Mouse (Mus musculus) embryo, embryonic 10.5 days (tissue): Measurements from ENCODE around the gene Mrps18b.

ENCODE experiments used
- DNase-seq: peaks from one replicate; pipeline ENCODE4 v3.0.0-alpha.2; 2015; ENCODE audit warnings: low spot score

The Mrps18b gene

DNA sequence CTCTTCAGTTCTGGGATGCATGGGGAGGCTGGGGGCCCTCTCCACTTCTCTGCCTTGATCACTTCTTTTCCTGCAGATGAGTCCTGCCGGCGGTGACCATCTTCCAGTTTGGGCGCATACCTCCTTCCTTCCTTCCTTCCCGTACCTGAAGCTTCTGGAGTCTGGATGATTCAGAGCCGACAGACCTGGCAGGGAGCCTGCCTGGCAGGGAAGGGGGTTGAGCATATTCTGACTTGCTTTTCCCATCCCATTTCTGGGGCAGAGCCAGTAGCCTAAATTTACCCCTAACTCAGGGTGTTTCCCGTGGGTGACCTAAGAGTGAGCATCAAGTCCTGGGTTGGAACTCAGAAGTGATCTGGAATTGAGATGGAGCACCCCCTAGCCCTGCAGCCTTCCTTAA is 41.5 kb downstream of the Mrps18b start:
- DNase-seq: no peak

GRCm38 (mm10) chr17:35873774-35874519 is 42.2 kb downstream of the Mrps18b start:
- DNase-seq: peak; percentile 87

- DNase-seq: peak; percentile 33
Measured at GRCm38 (mm10) chr17:35870884-35871696, 45.1 kb downstream of the Mrps18b start.

DNA sequence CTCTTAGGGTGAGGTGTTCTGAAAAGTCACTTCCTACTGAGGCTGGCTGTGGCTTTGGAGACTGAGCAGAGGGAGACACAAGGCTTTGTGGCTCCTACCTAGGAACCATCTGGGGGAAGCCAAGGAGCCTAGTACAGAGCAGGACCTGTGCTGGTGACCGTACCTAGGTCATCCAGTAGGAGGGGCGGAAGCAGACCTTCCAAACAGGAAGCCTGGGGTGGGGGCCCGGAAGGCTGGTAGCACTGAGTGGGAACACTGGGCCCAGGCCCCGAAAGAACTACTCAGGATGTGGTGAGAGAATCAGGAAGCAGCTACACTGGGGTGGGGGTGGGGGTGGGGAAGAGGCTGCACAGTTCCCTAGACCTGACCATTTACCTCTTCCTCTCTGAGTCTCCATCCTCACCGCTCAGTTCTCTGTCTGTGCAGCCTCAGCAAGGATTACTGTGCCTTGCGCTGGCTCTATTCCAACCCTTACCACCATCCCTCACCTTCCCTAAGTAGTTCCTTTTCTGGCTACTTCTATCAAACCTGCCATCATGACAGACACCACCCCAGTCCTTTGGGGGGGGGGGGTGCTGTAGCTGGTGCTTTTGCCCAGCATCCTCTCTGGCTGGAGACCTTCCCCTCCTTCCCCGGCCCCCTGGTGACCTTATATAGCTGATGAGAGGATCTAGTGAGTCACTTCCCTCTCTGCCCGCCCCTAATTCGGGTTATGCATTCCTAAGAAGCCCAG is 45.9 kb downstream of the Mrps18b start:
- peak; percentile 29 for DNase-seq

DNA sequence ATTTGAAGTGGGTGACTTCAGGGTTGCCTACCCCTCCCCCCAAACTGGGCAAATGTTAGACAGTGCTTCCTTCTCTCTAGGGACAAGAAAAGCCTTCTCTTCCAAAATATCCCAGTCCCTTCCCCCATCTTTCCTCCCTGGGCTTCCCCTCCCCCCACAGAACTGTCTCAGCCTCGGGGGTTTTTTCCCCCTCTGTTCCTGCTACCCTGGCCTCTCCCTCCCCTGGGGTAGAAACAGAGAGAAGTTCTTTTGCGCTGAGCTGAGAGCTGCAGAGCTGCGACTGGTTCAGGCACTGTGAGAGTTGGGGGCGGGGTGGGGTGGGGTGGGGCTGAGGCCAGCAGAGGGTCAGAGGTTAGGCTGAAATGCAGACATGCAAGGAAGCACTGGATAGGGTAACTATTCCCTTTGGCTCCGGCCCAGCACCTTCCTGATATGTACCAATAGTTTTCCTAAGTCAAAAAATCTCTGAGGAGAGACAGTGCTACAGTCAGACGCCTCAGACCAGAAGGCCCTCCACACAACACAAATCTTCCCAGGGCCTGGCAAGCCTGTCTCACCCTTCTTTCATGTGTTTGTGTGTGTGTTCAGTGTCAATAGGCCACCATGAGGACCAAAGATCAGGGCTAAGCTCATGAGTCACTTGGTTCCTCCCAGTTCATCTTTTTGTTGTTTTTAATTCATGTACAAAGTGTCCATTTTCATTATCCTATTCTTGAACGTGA is 46.7 kb downstream of the Mrps18b start:
- peak; percentile 72 for DNase-seq

GRCm38 (mm10) chr17:35868961-35869345 is 47.2 kb downstream of the Mrps18b start:
- DNase-seq: no peak

- DNase-seq: no peak
Measured at GRCm38 (mm10) chr17:35868165-35868820, 47.9 kb downstream of the Mrps18b start.

GRCm38 (mm10) chr17:35866911-35867890 is 49.0 kb downstream of the Mrps18b start:
- DNase-seq: peak; percentile 58

GRCm38 (mm10) chr17:35866281-35866831 is 49.8 kb downstream of the Mrps18b start:
- peak; percentile 75 for DNase-seq

DNA sequence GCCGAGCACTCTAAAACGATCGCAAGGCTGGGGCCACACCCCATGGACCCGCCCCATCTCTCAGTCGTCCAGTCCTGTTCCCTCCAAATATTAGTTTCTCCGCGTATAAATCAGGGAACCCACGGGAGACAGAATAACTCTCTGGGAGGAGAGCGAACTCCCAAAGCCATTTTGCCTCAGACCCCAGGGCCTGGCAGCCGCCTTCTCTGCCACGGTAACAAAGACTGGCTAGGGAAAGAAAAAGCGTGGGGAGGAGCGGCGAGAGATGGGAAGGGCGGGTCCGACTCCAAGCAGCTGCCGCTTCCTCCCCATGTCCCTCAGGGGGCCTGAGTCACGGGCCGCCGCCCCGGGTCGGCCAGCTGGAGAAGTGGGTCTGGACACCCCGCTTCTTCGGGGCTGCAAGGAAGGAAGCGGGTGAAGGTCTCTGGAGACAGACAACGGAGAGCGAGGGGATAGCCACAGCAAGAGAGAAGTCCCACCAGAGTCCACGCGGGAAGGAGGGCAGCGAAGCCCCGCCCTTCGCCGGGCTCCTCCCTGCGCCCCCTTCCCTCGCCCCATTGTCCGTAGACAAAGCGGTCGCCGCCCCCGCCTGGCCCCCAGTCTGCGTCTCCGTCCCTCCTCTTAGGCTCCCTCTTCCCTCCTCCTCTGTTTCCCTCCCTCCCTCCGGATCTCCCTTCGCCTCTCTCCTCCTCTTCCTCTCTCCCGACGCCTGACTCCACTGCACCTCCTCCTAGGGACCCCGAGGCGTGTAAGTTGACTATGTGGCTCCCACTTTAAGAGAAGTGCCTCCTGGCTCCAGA is 50.5 kb downstream of the Mrps18b start, which contains the start of gene Ppp1r18:
Gene Ppp1r18, plus strand, starts transcription at position 113 of the 800 bp plus-strand sequence.
- peak; percentile 90 for DNase-seq

DNA sequence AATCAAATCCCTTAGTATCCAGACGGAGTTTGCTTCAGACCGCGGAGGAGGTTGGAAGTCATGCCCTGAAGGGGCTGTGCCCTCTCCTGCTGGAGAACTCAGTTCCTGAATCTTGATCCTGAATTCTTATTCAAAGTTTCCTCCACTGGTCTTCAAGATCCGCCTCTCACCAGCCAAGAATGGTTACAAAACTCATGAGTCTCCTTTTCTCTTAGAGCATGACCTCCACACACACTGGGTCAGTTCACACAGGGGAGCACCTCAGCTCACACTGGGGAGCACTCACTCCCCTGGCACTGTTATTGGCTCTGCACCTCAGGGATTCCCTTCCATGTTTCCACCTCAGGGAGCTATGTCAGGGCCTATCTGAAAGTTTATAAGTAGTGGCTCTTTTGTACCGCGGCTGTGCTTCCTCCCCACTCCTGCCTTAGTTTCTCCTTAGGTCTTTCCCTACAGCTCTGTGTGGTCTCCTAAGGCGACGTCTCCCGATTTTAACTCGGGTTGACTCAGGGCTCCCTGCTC is 51.3 kb downstream of the Mrps18b start:
- DNase-seq: no peak

- DNase-seq: peak; percentile 94
Measured at GRCm38 (mm10) chr17:35861198-35861857, 54.9 kb downstream of the Mrps18b start, which contains the start of gene Nrm. Gene Nrm (plus strand): TSS chr17:35861318.

- no peak for DNase-seq
Measured at GRCm38 (mm10) chr17:35860831-35861197, 55.4 kb downstream of the Mrps18b start.
